Mouse (Mus musculus): ENCODE results near the gene Zbtb39. TPM values are rescaled to one million over a fixed set of nuclear protein-coding genes. Genes with fewer than 3 reads are reported as not detected.
"Not testable (repeated sequence)": the region's sequence is repeated elsewhere in the genome, so short reads cannot be mapped to it uniquely, and the experiment has no call there.

Zbtb39 gene
- polyA plus RNA-seq, 1 experiment = 6.1 TPM

DNA sequence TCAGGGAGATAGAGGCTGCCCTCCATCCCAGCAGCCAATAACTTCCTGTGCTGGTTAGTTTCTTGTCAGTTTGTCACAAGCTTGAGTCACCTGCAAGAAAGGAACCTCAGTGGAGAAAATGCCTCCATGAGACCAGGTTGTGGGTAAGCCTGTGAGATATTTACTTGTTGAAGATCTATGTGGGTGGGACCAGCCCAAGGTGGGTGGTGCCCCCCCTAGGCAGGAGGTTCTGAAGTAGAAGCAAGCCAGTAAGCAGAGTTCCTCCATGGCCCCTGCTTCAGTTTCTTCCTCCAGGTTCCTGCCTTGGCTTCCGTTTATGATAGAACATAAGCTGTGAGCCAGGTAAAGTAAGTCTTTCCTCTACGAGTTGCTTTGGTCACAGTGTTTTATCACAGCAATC is 3.1 kb upstream of the Zbtb39 start:
- DNase-seq (ENCODE audit: extremely low spot score in 1 of 2, low spot score in 1 of 2) = no peak

DNA sequence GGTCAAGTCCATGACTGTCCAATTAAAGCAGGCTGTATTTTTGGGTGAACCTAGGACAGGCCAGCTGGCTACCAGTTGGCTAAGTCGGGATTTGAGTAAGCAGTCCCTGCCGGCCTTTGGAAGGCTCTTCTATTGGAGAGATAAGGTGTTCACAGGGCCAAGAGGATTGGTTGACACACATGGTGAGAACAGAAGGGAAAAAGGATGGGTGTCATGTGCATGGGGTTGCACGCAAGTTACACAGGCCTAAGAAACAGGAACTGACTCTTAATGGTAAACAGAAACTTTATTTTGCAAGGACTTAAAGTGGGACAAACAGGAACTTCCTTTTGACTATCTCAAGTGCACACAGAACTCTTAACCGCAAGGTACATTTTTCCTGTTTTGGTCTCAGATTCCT is 2.4 kb upstream of the Zbtb39 start:
- DNase-seq (ENCODE audit: extremely low spot score in 1 of 2, low spot score in 1 of 2) = no peak

DNA sequence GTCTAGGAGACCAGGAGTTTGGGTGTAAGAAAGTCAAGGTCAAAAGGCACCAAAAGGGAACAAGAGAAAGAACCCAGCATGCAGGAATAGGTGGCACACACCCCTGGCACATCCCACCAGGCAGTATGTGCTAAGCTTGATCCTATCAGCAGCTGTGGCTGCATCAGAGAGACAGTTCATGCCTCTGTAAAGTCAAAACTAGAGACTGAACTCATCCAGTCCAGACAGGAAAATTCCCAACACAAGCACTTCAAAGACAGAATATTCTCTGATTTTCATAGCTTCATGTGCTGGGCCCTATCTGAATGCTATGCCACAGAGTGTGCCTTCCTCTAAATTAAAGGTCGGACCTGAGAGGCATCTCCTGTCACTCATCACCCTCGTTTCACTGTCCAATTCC is 1.8 kb upstream of the Zbtb39 start:
- no peak for DNase-seq (ENCODE audit: extremely low spot score in 1 of 2, low spot score in 1 of 2)

DNA sequence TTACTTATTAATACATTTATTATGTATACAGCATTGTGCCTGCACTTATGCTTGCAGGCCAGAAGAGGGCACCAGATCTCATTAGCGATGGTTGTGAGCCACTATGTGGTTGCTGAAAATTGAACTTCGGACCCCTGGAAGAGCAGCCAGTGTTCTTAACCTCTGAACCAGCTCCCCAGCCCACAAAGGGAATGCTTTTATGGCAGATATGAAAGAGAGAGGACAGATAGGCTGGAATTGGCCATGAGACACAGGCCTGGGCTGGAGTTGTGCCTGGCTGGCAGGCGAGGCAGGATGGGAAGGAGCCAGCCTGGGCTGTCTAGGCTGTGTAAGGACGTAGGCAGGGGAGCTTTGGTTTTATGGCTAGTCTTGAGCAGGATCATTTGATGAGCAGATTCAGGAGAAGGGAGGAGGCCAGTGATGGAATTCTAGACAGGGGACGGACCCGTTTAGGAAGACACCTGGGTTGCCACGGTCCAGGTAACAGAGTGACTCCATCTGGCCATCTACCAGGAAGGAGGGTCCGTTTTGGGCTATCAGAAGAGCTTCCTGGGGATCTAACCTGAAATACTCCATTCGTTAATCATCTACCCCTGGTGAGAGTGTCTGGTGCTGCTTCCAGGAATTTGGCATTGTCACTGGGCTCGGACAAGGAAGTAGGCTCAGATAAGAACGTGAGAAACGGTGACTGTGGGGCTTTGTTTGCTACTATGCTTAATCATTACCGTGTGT is 1.0 kb upstream of the Zbtb39 start:
- DNase-seq (ENCODE audit: extremely low spot score in 1 of 2, low spot score in 1 of 2) = peak in 1 of 2 experiments; percentile 45

DNA sequence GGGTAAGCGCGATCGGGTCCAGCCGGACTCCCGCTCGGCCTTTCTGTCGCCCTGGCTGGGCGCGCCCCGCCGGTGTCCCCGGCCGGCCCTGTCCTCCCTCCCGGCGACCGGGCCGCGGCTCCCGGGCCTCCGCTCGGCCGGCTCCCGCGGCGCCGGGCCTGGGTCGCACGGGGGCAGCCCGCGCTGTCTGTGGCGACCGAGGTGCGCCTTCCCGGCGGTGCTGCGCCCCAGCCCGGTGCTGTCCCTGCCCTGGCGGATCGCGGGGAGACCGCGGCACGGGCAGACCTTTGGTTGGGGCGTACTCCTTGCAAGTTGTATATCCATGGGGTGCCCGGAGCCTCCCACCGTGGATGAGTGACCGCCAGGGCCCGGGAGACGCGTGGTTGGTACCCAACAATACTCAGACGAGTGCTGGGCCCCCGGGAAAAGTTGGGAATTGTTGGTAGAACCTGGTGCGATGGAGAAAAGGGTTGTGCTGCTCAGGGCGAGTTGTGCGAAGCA is 373 bp downstream of the Zbtb39 start:
- DNase-seq (ENCODE audit: extremely low spot score in 1 of 2, low spot score in 1 of 2) = no peak

DNA sequence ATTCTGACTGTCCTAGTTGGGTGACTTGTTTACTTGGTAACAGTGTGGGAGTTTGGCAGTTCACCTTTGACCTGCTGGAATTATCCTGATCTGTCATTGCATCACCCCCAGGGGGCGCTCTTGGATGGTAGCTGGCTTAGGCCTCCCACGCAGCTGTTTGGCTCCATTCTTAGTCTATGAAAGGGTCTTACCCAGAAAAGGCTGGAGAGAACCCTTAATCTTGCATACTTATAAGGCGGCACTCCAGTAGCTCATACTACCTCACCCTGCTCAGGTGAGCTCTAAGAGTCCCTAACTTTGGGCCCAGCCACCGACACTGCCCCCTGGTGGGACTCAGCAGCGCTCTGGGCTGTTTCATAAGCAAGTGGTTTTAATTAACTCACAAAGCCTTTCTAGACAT is 5.3 kb downstream of the Zbtb39 start:
- DNase-seq (ENCODE audit: extremely low spot score in 1 of 2, low spot score in 1 of 2) = peak in 1 of 2 experiments; percentile 29

DNA sequence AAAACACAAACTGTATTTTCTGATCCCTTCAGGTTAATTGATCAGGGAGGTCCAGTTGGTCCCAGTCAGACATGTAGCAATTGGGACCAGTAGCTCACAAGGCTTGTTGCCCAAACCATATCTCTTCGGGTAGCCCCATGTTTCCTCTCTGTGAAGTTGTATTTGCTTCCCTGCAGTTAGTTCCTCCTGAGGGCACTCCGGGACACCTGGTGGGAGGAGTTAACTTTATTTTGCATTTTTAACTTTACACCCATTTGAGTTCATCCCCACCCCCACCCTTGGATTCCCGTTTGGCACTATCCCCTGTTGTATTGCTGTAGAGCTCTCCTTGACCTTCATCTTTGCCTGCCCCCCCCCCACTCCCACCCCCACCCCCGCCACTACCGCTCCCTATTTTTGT is 6.5 kb downstream of the Zbtb39 start:
- DNase-seq (ENCODE audit: extremely low spot score in 1 of 2, low spot score in 1 of 2) = no peak

DNA sequence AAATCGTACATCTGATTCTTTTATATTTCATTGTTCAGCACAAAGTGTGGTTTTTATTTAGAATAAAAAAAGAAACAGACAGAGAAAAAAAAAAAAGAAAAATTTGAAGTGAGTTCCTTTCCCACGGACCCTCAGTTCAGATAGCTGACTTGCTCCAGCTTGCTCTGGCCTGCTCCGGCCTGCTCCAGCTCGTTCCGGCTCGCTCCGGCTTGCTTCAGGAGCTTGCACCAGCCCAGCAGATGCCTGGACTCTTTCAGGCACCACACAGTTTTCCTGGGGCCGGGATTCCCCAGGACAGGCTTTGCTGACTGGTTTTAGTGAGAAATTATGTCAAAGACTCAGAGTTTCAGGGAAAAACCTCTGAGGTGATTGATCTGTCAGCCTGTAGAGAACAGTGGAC is 7.9 kb downstream of the Zbtb39 start:
- no peak for DNase-seq (ENCODE audit: extremely low spot score in 1 of 2, low spot score in 1 of 2)

DNA sequence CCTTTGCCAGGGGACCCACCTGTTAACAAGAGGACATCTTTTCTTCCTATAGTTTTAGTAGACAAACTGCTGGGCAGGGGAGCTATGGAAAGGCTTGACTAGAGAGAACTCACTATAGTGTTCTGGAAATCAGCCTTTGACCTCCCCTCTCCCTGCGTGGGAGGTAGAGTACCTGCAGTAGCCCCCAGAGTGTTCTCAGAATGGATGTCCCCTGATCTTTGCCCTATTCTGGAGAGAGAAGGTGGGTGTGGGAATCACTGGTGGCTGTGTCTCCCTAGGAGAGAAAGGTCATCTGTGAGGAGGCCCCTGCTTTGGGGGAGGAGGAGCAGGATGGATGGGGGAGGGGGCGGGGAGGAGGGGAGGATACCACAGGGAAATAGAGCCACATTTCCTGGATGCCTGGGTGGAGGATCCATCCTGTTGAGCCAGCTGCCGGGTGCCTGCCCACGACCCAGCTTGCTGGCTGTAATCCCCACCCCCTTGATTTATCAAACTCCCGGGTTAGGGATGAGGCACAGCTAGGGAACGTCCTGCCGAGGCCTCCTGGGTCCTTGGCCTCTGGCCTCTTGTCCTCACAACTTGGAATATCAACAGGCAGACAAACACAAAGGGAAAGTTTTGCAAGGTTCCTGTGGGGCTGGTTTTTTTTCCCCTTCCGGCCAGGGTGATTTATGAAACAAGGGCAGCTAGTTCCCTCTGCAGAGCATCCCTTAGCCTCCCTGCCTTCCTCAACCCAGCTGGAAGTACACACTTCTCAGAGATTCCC is 9.7 kb downstream of the Zbtb39 start:
- DNase-seq (ENCODE audit: extremely low spot score in 1 of 2, low spot score in 1 of 2) = no peak

DNA sequence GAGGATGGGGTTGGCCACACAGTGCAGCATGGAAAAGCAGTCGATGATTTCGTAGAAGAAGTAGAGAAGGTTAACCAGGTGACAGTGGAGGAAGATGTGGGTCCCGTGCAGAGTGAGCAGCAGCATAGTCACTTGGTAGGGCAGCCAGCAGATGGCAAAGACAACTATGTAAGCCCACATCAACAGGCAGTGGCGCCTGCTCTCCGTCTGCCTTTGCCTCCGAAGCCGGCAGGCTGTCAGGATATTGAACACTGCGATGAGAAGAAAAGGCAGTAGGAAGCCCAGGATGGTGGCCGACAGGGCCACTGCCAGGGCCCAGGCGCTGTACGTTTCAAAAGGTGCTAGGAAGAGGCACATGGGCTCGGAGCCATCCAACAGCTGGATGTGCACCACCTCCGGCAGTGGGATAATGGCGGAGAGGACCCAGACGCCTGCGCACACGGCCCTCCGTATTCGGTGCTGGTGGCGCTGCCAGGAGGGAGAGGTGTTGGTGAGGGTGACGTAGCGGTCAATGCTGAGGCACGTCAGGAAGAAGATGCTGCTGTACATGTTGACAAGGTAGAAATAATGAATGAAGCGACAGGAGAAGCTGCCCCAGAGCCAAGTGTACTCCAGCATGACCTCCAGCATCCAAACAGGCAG is 10.9 kb downstream of the Zbtb39 start:
- DNase-seq (ENCODE audit: extremely low spot score in 1 of 2, low spot score in 1 of 2) = no peak

DNA sequence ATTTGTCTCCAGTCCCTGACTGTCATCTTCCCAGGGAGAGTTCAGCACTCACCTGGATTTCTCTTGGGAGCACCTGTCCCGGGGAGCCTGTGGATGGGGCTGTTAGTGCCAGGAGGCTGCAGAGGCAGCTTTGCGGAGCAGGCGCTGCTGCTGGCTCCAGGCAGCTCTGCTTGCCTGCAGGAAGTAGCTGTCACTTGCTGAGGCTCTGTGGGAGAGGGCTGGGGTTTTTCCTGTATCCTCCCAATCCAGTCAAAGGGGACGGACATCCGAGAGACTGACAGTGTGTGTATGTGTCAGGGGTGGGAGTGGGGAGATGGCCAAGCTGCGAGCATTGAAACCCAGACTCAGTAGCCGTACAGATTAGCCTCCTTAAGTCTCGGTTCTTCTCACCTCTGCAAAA is 12.2 kb downstream of the Zbtb39 start, which contains the start of gene Gpr182:
Gene Gpr182 (minus strand): TSS at position 185 of the 400 bp plus-strand sequence.
- no peak for DNase-seq (ENCODE audit: extremely low spot score in 1 of 2, low spot score in 1 of 2)

DNA sequence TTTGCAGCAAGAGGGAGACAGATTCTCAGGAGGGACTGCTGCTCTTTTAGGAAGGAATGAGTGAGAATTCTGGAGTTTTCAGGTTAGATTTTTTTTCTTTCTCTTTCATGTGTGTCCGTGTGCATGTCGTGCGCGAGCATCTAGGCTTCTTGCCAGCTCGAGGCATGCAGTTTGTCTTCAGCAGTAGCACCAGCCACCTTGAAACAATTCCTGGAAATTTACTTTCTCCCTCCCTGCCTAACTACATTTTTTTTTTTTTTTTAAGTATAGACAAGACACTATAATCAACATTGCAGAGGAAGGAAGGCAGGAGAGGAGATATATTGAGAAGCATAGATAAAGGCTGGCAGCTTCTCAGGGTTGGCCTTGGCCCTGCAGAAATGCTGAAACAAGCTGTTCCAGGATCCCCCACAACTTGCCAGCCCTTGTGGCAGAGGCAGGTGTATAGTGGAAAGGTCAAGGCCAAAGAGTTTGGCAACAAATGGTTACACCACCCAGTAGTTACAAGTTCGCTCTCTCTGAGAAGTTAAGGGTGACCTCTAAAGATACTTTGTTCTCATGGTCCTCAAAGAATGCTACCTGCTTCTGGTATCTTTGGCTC is 15.3 kb downstream of the Zbtb39 start:
- DNase-seq (ENCODE audit: extremely low spot score in 1 of 2, low spot score in 1 of 2) = no peak

DNA sequence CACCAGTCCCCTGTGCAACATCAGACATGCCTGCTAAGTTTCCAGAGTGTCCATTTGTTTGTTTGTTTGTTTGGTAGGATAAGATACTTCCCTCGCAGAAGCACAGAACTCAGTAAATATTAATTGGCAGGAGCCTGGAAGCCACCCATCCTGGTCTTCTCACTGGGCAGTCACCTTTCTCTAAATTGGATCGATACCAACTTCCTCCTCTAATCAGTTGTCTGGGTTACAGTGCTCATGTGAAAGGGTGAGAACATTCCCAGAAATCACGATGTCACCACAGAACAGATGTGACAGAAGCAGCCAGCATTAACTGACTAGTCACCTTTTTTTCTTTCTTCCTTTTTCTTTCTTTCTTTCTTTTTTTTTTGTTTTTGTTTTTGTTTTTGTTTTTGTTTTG is 15.9 kb downstream of the Zbtb39 start:
- no peak for DNase-seq (ENCODE audit: extremely low spot score in 1 of 2, low spot score in 1 of 2)

DNA sequence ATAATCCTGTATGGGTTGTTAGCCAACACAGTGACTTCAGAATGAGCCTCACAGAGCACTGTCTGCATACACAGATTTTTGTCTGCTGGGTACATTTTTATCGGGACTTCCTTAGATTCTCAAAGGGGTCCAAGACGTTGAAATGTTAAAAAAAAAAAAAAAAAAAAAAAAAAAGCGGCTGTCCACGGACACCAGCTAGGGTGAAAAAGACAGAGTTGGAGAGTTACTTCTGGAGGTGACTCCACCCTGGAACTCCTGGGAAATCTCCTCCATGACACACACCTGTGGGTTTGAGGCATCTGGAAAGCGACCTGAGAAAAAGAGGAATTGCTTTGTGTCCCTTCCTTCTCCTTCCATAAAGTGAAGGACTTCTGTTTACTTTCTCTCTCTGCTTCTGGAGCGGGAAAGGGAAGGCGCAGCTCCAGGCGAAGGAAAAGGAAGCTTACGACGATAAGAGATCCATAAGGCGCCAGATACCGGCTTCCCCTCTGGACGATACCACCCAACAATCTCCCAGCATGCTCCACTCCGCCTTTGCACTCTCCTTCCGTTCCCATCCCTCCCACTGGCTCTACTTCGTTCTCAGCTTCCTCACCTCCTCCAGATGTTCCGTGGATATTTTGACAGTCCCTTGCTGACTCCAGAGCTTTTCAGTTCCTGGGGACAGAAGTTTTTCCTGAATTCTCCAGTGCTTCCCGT is 16.6 kb downstream of the Zbtb39 start:
- no peak for DNase-seq (ENCODE audit: extremely low spot score in 1 of 2, low spot score in 1 of 2)

DNA sequence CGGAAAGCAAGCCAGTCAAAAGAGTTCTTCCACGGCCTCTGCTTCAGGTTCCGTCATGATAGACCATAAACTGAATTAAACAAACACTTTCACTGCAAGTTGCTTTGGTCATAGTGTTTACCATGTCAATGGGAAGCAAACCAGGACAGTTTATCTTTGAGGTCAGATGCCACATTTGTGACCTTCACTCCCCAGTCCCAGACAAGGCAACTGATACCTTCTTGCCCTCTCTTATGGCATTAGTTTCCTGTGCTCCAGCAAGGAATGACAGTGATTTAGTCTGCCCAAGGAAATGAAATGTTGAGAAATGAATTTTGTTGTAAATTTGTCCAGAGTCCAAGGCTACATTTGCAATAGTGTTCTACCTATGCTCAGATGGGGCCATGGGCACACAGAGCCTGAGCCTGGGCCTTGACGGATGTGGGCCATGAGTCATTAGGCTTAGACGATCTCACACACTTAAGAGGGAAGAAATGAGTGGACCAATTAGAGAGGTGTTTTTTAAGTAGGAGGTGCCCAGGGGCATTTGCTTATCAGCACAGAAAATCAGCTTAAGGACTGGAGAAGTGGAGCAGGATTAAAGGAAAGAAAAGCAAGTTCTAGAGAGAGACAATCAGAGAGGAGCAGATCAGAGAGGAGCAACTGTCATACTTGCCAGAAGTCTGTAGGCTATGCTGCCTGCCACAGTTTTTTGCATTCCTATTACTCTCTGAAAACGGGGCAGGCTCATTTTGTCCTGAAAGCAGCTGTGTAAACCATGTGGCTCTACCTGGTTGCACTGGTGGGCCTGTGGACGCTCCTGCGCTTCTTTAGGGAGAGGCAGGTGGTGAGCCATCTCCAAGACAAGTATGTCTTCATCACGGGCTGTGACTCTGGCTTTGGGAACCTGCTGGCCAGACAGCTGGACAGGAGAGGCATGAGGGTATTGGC is 20.1 kb downstream of the Zbtb39 start, which contains the start of the genes Rdh1 and Rdh16f1:
Gene Rdh1 (plus strand): TSS at position 541 of the 930 bp plus-strand sequence.
Gene Rdh16f1 (plus strand): TSS at position 607 of the 930 bp plus-strand sequence.
- DNase-seq (ENCODE audit: extremely low spot score in 1 of 2, low spot score in 1 of 2) = no peak

DNA sequence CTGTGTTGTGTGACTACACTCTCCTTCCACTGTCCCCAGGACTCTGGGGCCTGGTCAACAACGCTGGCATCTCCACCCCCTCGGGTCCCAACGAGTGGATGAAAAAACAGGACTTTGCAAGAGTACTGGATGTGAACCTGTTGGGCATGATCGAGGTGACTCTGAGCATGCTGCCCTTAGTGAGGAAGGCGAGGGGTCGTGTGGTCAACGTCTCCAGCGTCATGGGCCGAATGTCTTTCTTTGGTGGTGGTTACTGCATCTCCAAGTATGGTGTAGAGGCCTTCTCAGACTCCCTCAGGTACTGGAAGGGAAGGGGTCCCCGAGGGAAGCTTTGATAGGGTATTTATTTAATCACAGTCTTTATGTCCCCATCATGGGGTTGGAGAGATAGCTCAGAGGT is 23.6 kb downstream of the Zbtb39 start:
- DNase-seq (ENCODE audit: extremely low spot score in 1 of 2, low spot score in 1 of 2) = not testable (repeated sequence)

DNA sequence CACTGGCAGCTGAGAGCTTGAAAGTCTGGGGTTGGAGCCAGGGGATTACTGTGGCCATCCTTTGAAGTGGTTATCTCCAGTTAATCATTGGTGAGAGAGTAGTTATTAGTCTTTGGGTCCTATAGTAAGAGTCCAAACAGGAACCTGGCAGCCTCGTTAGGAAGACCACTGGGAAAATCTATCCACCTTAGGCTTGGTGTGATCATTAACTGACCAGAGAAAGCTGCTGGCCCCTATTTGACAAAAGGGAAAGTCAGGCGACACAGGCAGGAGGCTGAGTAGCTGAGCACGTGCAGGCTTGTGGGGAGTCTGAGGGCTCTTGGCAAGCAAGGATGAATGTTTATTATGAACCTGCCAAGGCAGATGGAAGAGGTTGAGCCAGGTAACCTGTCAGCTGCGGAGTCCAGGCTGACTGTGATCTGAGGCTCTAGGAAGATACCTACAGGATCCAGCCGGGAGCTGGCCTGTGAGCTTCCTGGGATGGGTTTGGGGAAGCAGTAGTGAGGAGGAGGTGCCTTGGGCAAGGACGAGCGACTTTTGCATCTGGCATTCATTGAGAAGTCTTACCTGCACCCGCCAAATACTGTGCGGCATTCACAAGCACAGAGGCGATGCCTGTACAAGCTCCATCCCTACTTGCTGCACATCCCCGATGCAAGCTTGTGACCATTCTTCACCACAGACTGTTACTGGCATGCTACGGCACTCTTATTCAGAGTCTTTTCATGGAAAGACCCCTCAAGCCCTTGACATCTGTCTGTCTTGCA is 24.8 kb downstream of the Zbtb39 start:
- no peak for DNase-seq (ENCODE audit: extremely low spot score in 1 of 2, low spot score in 1 of 2)

DNA sequence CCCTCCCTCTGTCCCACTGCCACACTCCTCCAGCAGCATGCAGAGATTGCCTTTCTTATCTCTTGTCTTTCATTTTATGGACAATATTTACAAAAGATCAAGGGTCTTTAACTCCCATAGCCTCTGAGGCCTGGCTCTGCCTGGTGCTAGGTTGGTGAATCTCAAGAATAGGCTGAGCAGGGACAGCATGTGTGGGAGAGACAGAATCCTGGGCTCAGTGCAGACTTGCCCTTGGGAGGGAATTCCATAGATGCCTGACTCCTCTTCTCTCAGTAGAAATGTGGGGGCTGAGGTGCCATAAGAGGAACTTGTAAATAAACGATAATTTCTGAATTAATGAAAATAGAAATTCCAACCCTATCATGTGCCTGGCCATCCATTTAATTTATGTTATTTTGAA is 27.2 kb downstream of the Zbtb39 start:
- DNase-seq (ENCODE audit: extremely low spot score in 1 of 2, low spot score in 1 of 2) = no peak
